Mouse (Mus musculus) liver, embryonic 14.5 days (tissue): Measurements from ENCODE around the gene Cntn1. TPM values are rescaled to one million over a fixed set of nuclear protein-coding genes. Genes with fewer than 3 reads are reported as not detected.

Experiments
- ATAC-seq: fragments of 200-750 bp; cut with Nextera tagmentation; 2 replicates; pipeline ENCODE4 v1.8.0; 2017; ENCODE audit warnings: moderate number of reproducible peaks, mild to moderate bottlenecking, moderate library complexity; ENCODE audit not compliant: insufficient read depth
- DNase-seq, 3 experiments: peaks; one replicate each; pipeline ENCODE4 v3.0.0-alpha.2; 2012 to 2013; ENCODE audit warnings: low read depth in 3 of 3, low spot score in 3 of 3
- H3K27ac ChIP-seq: fragments of 300-500 bp; sonication (generic); 2 replicates; pipeline ENCODE4 v1.5.1; 2014; ENCODE audit warnings: moderate library complexity, mild to moderate bottlenecking, control low read depth, inconsistent platforms
- H3K27me3 ChIP-seq: fragments of 300-500 bp; sonication (generic); 2 replicates; pipeline ENCODE4 v1.6.1; 2014; ENCODE audit warnings: mild to moderate bottlenecking, low read length, moderate library complexity; ENCODE audit not compliant: control insufficient read depth, insufficient read depth
- H3K36me3 ChIP-seq: fragments of 300-500 bp; sonication (generic); replicated peaks from 2 replicates; pipeline ENCODE4 v1.6.1; 2014; ENCODE audit warnings: low read depth; ENCODE audit not compliant: control insufficient read depth, insufficient read depth
- H3K4me1 ChIP-seq, 2 experiments: fragments of 200-500 bp in 1 of 2; fragments of 300-500 bp in 1 of 2; sonication (generic) in 1 of 2; replicated peaks; 2 replicates each; pipeline ENCODE4 v1.6.1; 2012 to 2014; ENCODE audit warnings: antibody characterized with exemption in 1 of 2, inconsistent platforms in 1 of 2, low read length in 1 of 2; ENCODE audit not compliant: control insufficient read depth in 2 of 2, insufficient read depth in 2 of 2
- H3K4me2 ChIP-seq: fragments of 300-500 bp; sonication (generic); 2 replicates; pipeline ENCODE4 v1.6.1; 2014; ENCODE audit warnings: low read depth, mild to moderate bottlenecking, control low read depth, moderate library complexity
- H3K4me3 ChIP-seq, 2 experiments: fragments of 200-500 bp in 1 of 2; fragments of 300-500 bp in 1 of 2; sonication (generic) in 1 of 2; 2 replicates each; pipeline ENCODE4 v1.5.1; 2012 to 2014; ENCODE audit warnings: low read depth in 2 of 2, low read length in 2 of 2, mild to moderate bottlenecking in 2 of 2, control low read depth in 1 of 2, inconsistent platforms in 1 of 2, moderate library complexity in 1 of 2; ENCODE audit not compliant: insufficient read depth in 1 of 2
- H3K9ac ChIP-seq: fragments of 300-500 bp; sonication (generic); replicated peaks from 2 replicates; pipeline ENCODE4 v1.6.1; 2014; ENCODE audit warnings: mild to moderate bottlenecking, control low read depth, moderate library complexity
- H3K9me3 ChIP-seq: fragments of 300-500 bp; sonication (generic); 2 replicates; pipeline ENCODE4 v1.6.1; 2016; ENCODE audit warnings: low read length, mixed read lengths; ENCODE audit not compliant: control insufficient read depth
- CTCF ChIP-seq: IDR thresholded peaks from 2 replicates; pipeline ENCODE4 v1.5.1; 2016; ENCODE audit warnings: antibody characterized with exemption, low read depth, control low read depth
- EP300 ChIP-seq: IDR thresholded peaks from 2 replicates; pipeline ENCODE4 v1.6.1; 2016; ENCODE audit warnings: antibody characterized with exemption, low read depth
- WGBS: fragments of 180-500 bp; shearing (Covaris S2); extraction: QIAGEN DNeasy Blood & Tissue Kit; methylation state at CpG from one replicate; pipeline ENCODE4 v1.1.7; 2014; ENCODE audit not compliant: insufficient replicate concordance; 5-methylcytosine and 5-hydroxymethylcytosine counted together
- polyA plus RNA-seq, 2 experiments: library from polyadenylated mRNA; depleted of rRNA in 1 of 2; stranded (reverse) in 1 of 2; unstranded in 1 of 2; fragments of >200 nt; fragmentation: Nextera tagmentation in 1 of 2; extraction: Ambion mirVana in 1 of 2; gene quantifications; 2 replicates each; pipeline versions ENCODE4 v1.2.1 to v1.2.3; 2012 to 2014

Gene Cntn1
- polyA plus RNA-seq, 2 experiments = 0.02 TPM; not detected in 1

DNA sequence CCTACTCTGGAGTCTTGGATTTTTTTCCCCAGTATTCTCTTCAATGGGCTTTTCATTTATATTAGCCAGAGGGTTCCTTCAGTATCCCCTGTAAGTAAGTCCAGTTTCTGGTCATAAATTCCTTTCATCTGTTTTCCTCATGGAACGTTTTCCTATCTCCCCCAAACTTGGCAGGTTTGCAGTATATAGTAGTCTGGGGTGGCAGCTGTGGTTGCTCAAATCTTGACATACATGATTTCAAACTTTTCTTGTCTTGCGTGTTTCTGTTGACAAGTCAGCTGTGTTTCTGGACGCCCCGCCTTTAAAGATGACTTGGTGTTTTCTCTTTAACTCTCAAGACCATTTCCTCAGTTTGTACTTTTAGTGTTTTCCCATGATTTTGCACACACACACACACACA is 155.7 kb downstream of the Cntn1 start:
- 71% methylated on average over 4 of the region's 4 CpGs for WGBS
- H3K27ac ChIP-seq = no peak overlapping the region
- no peaks in the 10 kb centered on the region for H3K9me3 ChIP-seq
- H3K9ac ChIP-seq = no peak overlapping the region
- H3K36me3 ChIP-seq = no peaks in the 10 kb centered on the region
- ATAC-seq (no peak), DNase-seq (no peak)
- no peaks in the 10 kb centered on the region for H3K4me1 ChIP-seq
- H3K4me2 ChIP-seq = no peak overlapping the region
- TF ChIP-seq CTCF (no peak), EP300 (no peak)
- H3K27me3 ChIP-seq = no peaks in the 10 kb centered on the region
- H3K4me3 ChIP-seq = no peak overlapping the region

DNA sequence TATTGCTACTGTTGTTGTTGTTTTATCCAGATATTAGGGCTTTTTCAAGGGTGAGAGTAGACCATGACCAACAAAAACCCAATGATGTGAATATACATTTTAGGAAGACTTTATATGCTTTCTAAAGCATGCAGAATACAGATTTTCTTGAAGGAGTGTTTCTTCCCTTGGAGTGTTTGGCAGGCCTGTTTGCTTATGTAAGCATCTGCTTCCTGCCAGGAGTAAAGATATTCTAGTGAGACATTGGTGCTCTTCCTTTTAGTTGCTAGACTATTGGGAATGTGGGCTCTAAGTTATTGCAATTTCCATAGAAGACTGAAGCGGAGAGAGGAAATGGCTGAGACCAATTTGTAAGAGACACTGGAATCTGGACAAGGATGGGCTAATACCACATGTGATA is 158.8 kb downstream of the Cntn1 start:
- no peaks in the 10 kb centered on the region for H3K27me3 ChIP-seq
- no peak overlapping the region for H3K4me2 ChIP-seq
- H3K4me3 ChIP-seq = no peak overlapping the region
- ATAC-seq (no peak), DNase-seq (no peak)
- H3K4me1 ChIP-seq = no peaks in the 10 kb centered on the region
- H3K9me3 ChIP-seq = no peaks in the 10 kb centered on the region
- H3K9ac ChIP-seq = no peak overlapping the region
- TF ChIP-seq CTCF (no peak), EP300 (no peak)
- no peaks in the 10 kb centered on the region for H3K36me3 ChIP-seq
- 55% methylated on average over 1 of the region's 1 CpGs for WGBS
- H3K27ac ChIP-seq = no peak overlapping the region

DNA sequence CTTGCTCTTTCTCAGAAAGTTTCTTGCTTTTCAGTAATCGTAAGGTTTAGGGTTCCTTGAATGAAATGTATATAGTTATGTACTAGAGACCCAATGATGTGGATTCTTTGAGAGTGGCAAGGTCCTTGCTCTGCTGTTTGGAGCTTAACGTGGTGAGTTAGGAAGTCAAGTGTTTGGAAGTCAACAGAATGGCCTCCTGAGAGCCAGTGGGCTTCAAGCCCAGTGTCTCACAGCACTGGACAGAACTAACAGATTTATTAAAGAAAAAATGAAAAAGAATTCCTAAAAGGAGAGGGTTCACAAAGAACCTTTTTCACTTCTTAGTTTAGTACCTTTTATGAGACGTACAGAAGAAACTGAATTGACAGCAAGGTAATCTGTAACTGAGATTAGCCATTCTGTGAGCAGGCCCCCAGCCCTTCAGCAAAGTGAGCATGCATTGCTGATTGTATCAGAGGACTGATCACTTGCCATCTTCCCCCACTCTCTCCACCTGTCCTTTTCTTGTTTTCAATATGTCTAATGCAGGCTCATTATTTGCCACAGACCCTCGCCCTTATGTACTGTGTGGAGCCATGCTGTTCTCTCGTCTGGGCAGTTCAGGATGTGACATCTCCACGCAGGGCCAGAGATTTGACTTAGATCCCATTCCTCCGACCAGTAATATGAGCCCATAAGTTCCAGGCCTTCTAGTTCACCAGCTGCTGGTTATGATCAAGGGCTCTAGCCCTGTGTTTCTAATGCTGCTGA is 159.7 kb downstream of the Cntn1 start:
- H3K4me1 ChIP-seq = no peaks in the 10 kb centered on the region
- 49% methylated on average over 7 of the region's 7 CpGs for WGBS
- H3K27me3 ChIP-seq = no peaks in the 10 kb centered on the region
- TF ChIP-seq EP300 (no peak), CTCF (no peak)
- H3K36me3 ChIP-seq = no peaks in the 10 kb centered on the region
- no peak overlapping the region for H3K4me3 ChIP-seq
- DNase-seq (no peak), ATAC-seq (no peak)
- H3K9me3 ChIP-seq = no peaks in the 10 kb centered on the region
- H3K27ac ChIP-seq = no peak overlapping the region
- no peak overlapping the region for H3K9ac ChIP-seq
- no peak overlapping the region for H3K4me2 ChIP-seq

DNA sequence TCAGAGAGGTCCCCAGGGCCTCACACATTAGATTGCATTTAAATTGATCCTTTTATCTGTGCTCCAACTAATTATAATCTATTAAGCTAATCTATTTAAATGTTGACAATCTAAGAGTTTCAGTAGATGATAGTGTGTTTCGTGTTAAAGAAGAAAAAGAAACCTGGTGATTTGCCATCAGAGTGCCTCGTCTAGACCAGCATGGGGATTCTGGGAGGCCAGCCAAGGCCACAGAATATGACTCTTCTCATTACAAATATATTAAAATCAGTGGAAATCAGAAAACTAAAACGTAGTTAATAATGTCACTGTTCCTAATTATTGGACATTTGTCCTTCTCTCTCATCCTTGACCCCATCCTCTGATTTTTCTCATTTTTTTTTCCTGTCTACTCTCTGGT is 164.9 kb downstream of the Cntn1 start:
- no peaks in the 10 kb centered on the region for H3K27me3 ChIP-seq
- no peak overlapping the region for H3K4me2 ChIP-seq
- H3K9ac ChIP-seq = no peak overlapping the region
- WGBS = 49% methylated on average over 3 of the region's 3 CpGs
- no peaks in the 10 kb centered on the region for H3K36me3 ChIP-seq
- TF ChIP-seq EP300 = no peak
- no peak for TF ChIP-seq CTCF
- no peak overlapping the region for H3K4me3 ChIP-seq
- no peaks in the 10 kb centered on the region for H3K9me3 ChIP-seq
- DNase-seq (no peak), ATAC-seq (no peak)
- H3K4me1 ChIP-seq = no peaks in the 10 kb centered on the region
- no peak overlapping the region for H3K27ac ChIP-seq

DNA sequence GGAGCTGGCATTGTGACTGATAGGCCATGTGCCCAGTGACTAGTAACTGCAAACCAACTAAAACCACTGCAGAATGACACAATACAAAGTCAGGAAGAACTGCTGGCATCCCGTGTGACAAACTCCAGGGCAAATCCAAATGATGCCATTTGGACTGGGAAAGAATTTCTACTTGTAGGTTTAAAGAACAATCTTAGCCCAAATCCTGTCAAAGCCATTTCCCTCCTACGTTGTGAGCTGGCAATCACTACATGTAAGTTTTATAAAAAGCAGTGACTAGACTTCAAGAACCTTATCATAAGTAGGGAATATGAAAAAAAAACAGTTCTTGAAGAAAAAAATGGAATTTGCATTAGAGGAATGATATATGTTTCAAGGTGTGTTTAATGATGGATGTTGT is 170.5 kb downstream of the Cntn1 start:
- Histone ChIP-seq H3K4me1 (no peaks in the 10 kb centered on the region), H3K27ac (no peak overlapping the region), H3K4me3 (no peak overlapping the region), H3K9me3 (no peaks in the 10 kb centered on the region), H3K36me3 (no peaks in the 10 kb centered on the region), H3K4me2 (no peak overlapping the region), H3K9ac (no peak overlapping the region), H3K27me3 (no peaks in the 10 kb centered on the region)
- no peak for TF ChIP-seq EP300
- TF ChIP-seq CTCF = no peak
- ATAC-seq (no peak), DNase-seq (no peak)
- WGBS = 27% methylated on average over 2 of the region's 2 CpGs
